Mouse (Mus musculus): ENCODE results near the gene Adam12.

Gene Adam12

GRCm38 (mm10) chr7:134147561-134147960 is 84.4 kb downstream of the Adam12 start:
- DNase-seq, result no peak

GRCm38 (mm10) chr7:134146821-134147220 is 85.1 kb downstream of the Adam12 start:
- DNase-seq, result no peak

GRCm38 (mm10) chr7:134144111-134144510 is 87.8 kb downstream of the Adam12 start:
- no peak for DNase-seq

- DNase-seq, result peak; percentile 26
Measured at GRCm38 (mm10) chr7:134139291-134139949, 92.5 kb downstream of the Adam12 start.

GRCm38 (mm10) chr7:134132323-134132722 is 99.6 kb downstream of the Adam12 start:
- no peak for DNase-seq

- DNase-seq, result no peak
Measured at GRCm38 (mm10) chr7:134128087-134128522, 103.8 kb downstream of the Adam12 start.

- no peak for DNase-seq
Measured at GRCm38 (mm10) chr7:134121397-134121796, 110.5 kb downstream of the Adam12 start.

- DNase-seq, result peak; percentile 41
Measured at GRCm38 (mm10) chr7:134115438-134115837, 116.5 kb downstream of the Adam12 start.

- no peak for DNase-seq
Measured at GRCm38 (mm10) chr7:134114311-134115188, 117.4 kb downstream of the Adam12 start.

GRCm38 (mm10) chr7:134113829-134114228 is 118.1 kb downstream of the Adam12 start:
- no peak for DNase-seq

GRCm38 (mm10) chr7:134110116-134110515 is 121.8 kb downstream of the Adam12 start:
- no peak for DNase-seq

GRCm38 (mm10) chr7:134107849-134108248 is 124.1 kb downstream of the Adam12 start:
- no peak for DNase-seq

- no peak for DNase-seq
Measured at GRCm38 (mm10) chr7:134099010-134099409, 132.9 kb downstream of the Adam12 start.

GRCm38 (mm10) chr7:134097861-134098260 is 134.1 kb downstream of the Adam12 start:
- no peak for DNase-seq

- DNase-seq, result no peak
Measured at GRCm38 (mm10) chr7:134093871-134094270, 138.1 kb downstream of the Adam12 start.

- peak; percentile 33 for DNase-seq
Measured at GRCm38 (mm10) chr7:134090764-134091163, 141.2 kb downstream of the Adam12 start.

GRCm38 (mm10) chr7:134090256-134090655 is 141.7 kb downstream of the Adam12 start:
- DNase-seq, result no peak

GRCm38 (mm10) chr7:134088548-134089347 is 143.2 kb downstream of the Adam12 start:
- no peak for DNase-seq

- DNase-seq, result no peak
Measured at GRCm38 (mm10) chr7:134085396-134085795, 146.6 kb downstream of the Adam12 start.

GRCm38 (mm10) chr7:134084926-134085325 is 147.0 kb downstream of the Adam12 start:
- no peak for DNase-seq

- DNase-seq, result no peak
Measured at GRCm38 (mm10) chr7:134081307-134082072, 150.5 kb downstream of the Adam12 start.

GRCm38 (mm10) chr7:134079980-134080725 is 151.8 kb downstream of the Adam12 start:
- DNase-seq, result no peak

Data from kidney, adult 9 months (tissue).